Mouse (Mus musculus): ENCODE data around the gene Sun5. TPM values are rescaled to one million over a fixed set of nuclear protein-coding genes. Genes with fewer than 3 reads are reported as not detected.

Gene Sun5
- not detected for polyA plus RNA-seq (2014; fragmentation: Illumina TruSeq; extraction: RNeasy Lipid Tissue Mini Kit (QIAGEN cat#74804); ENCODE audit: low replicate concordance)

GRCm38 (mm10) chr2:153870984-153871383 is at the start of gene Sun5:
Gene Sun5, minus strand, starts transcription at chr2:153871084.

GRCm38 (mm10) chr2:153917930-153918329 is 47.0 kb upstream of the Sun5 start, which contains the start of gene Bpifb3:
Gene Bpifb3, plus strand, starts transcription at chr2:153918230.

DNA sequence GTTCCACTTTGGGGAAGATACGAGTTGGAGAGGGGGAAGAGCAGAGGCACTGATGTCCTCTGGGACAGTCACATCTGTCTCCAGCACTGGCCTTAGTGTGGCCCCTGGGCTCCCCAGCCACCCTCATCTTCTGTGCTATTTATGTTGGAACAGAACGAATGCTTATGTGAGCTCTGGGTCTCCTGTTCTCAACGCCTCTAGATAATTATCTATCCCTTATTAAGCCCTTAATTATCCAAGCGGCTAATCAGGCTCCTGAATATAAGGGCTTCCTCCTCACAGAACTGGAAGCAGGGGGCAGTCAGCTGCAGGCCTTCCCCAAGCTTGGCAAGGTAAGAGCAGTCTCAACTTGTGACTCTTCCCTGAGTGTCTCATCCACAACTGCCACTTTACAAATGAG is 29.2 kb upstream of the Sun5 start, which contains the start of gene Bpifb6:
TSS of gene Bpifb6 (plus strand) at position 301 of the 400 bp plus-strand sequence.

GRCm38 (mm10) chr2:153874745-153875144 is 3.9 kb upstream of the Sun5 start, which contains the start of gene Bpifb2:
Gene Bpifb2, plus strand, starts transcription at chr2:153875045.

Other genes with a start within 250 kb of the Sun5 start
- 8.3 TPM for gene Commd7, start 238.3 kb downstream of the Sun5 start, polyA plus RNA-seq (2014; fragmentation: Illumina TruSeq; extraction: RNeasy Lipid Tissue Mini Kit (QIAGEN cat#74804); ENCODE audit: low replicate concordance)
- gene Dnmt3b, start 221.6 kb downstream of the Sun5 start, polyA plus RNA-seq (2014; fragmentation: Illumina TruSeq; extraction: RNeasy Lipid Tissue Mini Kit (QIAGEN cat#74804); ENCODE audit: low replicate concordance): 1.2 TPM
- not detected for gene Dnmt3c, start 174.4 kb downstream of the Sun5 start, polyA plus RNA-seq (2014; fragmentation: Illumina TruSeq; extraction: RNeasy Lipid Tissue Mini Kit (QIAGEN cat#74804); ENCODE audit: low replicate concordance)
- gene Mapre1, start 129.8 kb downstream of the Sun5 start, polyA plus RNA-seq (2014; fragmentation: Illumina TruSeq; extraction: RNeasy Lipid Tissue Mini Kit (QIAGEN cat#74804); ENCODE audit: low replicate concordance): 324 TPM
- gene Efcab8, start 91.2 kb downstream of the Sun5 start, polyA plus RNA-seq (2014; fragmentation: Illumina TruSeq; extraction: RNeasy Lipid Tissue Mini Kit (QIAGEN cat#74804); ENCODE audit: low replicate concordance): not detected
- not detected for gene Bpifb2, start 4.0 kb upstream of the Sun5 start, polyA plus RNA-seq (2014; fragmentation: Illumina TruSeq; extraction: RNeasy Lipid Tissue Mini Kit (QIAGEN cat#74804); ENCODE audit: low replicate concordance)
- gene Bpifb6, start 29.3 kb upstream of the Sun5 start, polyA plus RNA-seq (2014; fragmentation: Illumina TruSeq; extraction: RNeasy Lipid Tissue Mini Kit (QIAGEN cat#74804); ENCODE audit: low replicate concordance): not detected
- not detected for gene Bpifb3, start 47.1 kb upstream of the Sun5 start, polyA plus RNA-seq (2014; fragmentation: Illumina TruSeq; extraction: RNeasy Lipid Tissue Mini Kit (QIAGEN cat#74804); ENCODE audit: low replicate concordance)
- not detected for gene Bpifb4, start 67.1 kb upstream of the Sun5 start, polyA plus RNA-seq (2014; fragmentation: Illumina TruSeq; extraction: RNeasy Lipid Tissue Mini Kit (QIAGEN cat#74804); ENCODE audit: low replicate concordance)
- gene Bpifa6, start 103.9 kb upstream of the Sun5 start, polyA plus RNA-seq (2014; fragmentation: Illumina TruSeq; extraction: RNeasy Lipid Tissue Mini Kit (QIAGEN cat#74804); ENCODE audit: low replicate concordance): not detected
- gene Bpifa2, start 137.2 kb upstream of the Sun5 start, polyA plus RNA-seq (2014; fragmentation: Illumina TruSeq; extraction: RNeasy Lipid Tissue Mini Kit (QIAGEN cat#74804); ENCODE audit: low replicate concordance): not detected